Mouse (Mus musculus) liver, postnatal 0 days (tissue): ENCODE measurements around the gene Trpm3.

Source experiments
- CTCF ChIP-seq: sonication (generic); IDR thresholded peaks from 2 replicates; pipeline ENCODE4 v1.5.1; 2016; ENCODE audit warnings: antibody characterized with exemption, low read depth
- EP300 ChIP-seq: IDR thresholded peaks from 2 replicates; pipeline ENCODE4 v1.6.1; 2016; ENCODE audit warnings: antibody characterized with exemption, low read depth, mild to moderate bottlenecking

DNA sequence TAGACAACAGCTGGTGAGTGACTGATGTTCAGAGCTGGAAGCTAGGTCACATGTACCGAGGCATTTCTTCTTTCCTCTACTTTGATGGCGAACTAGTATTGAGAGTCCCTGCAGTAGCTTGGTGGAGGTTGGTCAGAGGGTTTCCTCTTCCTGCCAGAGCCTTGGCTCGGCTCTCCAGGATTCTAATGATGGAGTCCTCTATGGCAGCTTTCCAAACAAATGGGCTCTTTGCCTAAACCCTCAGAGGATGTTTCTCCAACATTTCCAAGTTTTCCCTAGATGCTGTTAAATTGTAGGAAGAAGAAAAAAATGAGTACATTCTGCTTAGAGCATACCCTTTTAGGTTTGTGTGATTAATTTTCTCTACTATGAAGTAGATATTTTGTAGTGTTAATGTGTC lies 6.2 kb upstream of the Trpm3 start:
- TF ChIP-seq EP300 (no peak), CTCF (no peak)
